Mouse (Mus musculus) megakaryocyte, embryonic 14.5 days (primary cell): ENCODE data around the gene Hoxa9.

Experiments
- FLI1 ChIP-seq: IDR thresholded peaks from 2 replicates; pipeline ENCODE4 v1.6.1; 2012; ENCODE audit warnings: low read length, inconsistent platforms, mixed read lengths
- GATA1 ChIP-seq: IDR thresholded peaks from 3 replicates; pipeline ENCODE4 v1.6.1; 2012; ENCODE audit warnings: mixed read lengths, low read length, inconsistent platforms, borderline replicate concordance

DNA sequence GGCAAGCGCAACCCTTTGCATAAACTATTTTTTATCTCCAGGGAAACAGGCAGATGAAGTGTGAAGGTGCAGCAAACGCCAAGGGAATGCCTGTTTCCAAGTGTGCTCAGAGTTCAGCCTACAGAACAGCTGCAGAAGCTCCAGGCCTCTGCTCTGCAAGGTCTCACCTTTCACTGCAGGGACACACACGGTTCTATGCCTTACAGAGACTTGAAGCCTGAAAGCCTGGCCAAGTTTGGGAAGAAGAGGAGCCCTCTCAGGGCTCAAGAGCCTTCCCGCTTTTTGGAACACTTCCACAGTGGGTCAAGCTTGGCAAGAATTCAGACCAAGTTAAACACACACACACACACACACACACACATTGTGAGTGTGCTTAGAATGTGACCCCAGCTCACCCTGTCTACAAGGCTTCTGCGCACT is 41.7 kb downstream of the Hoxa9 start:
- no peak for TF ChIP-seq GATA1
- TF ChIP-seq FLI1, result no peak
